Mouse (Mus musculus) regulatory T cell (primary cell): Measurements from ENCODE around the gene Otulinl.

ENCODE experiments used
- in situ Hi-C: fragments of 300-600 bp; cut with MboI, MseI; formaldehyde crosslinking; loops from one replicate; pipeline ENCODE4 v1.15.1; 2025; ENCODE audit warnings: high pct_unique_total_duplicates

The Otulinl gene

GRCm38 (mm10) chr15:27682619-27683018 is 1.2 kb upstream of the Otulinl start:
- in situ Hi-C loops, result no loop called here

DNA sequence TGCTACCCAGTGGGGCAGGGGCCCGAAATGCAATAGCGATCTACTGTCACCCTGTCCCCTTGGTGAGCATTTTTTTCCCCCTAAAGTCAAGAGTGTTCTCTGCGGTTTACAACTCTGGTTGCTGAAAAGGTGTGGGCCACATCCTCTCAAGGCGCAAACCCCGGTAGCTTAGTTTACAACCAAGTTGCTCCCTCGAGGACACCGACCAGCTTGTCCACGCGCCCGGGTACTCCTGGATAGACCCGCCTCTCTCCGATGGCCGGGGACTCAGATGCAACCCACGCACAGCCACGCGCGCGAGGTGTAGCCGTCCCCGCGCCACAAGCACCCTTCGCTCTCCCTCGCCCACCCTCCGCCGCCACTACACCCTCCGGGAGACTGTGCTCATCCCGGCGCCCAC is 382 bp downstream of the Otulinl start:
- in situ Hi-C loops, result no loop called here

DNA sequence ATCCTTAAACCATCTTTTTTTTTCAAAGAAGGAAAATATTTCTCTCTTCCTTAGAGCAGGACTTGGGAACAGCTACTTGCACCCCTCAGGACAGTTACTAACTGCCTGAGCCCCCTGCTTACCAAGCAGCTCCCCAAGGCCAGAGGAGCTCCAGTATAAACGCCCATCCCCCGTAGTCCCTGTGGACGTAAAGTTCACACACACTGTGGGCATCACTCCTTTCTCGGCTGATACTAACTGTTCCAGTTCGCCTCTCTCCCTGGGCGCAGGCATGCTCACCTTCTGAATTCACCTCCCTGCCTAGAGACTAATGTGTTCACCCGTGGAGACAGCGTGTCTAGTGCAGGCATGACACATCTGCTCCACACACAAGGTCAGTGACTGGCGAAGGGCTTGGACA is 2.9 kb downstream of the Otulinl start:
- in situ Hi-C loops, result no loop called here

DNA sequence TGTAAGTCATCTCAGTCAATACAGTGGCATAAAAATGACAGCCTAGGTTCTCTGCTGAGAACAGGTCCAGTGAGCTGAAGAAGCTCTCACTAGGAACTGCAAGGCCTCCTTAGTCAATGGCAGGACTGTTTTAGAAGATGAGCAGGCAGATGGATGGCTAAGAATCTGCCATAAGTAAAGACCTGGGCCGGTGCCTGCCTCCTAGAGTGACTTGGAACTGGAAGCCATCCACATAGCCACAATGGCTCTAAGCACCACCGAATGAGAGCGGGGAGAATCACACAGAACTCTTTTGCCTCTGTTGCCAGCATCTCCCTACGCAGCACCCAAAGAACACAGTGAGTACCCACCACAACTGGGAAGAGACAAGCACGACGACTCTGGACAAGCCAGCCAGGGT is 3.6 kb downstream of the Otulinl start:
- in situ Hi-C loops, result no loop called here

DNA sequence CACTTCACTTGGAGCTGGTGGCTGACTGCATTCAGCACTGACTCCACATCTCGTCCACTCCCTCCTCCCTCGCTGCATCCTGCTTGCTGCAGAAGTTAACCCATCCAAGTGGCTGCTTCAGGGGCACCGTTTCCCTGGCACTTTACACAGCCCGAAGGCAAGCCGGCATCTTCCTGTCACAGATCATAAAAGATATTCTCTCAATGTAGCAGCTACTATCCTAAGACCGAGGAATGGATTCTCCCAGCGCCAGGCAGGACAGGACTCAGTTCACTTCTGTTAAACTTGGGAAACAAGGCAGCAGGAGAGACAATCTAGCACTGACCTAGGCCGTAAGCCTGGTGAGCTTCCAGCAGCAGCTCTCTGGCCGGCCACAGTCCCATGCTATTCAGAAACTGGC is 5.2 kb downstream of the Otulinl start:
- in situ Hi-C loops, result no loop called here

- in situ Hi-C loops, result no loop called here
Measured at GRCm38 (mm10) chr15:27675122-27675521, 6.3 kb downstream of the Otulinl start.

GRCm38 (mm10) chr15:27674041-27674440 is 7.3 kb downstream of the Otulinl start:
- in situ Hi-C loops, result no loop called here

DNA sequence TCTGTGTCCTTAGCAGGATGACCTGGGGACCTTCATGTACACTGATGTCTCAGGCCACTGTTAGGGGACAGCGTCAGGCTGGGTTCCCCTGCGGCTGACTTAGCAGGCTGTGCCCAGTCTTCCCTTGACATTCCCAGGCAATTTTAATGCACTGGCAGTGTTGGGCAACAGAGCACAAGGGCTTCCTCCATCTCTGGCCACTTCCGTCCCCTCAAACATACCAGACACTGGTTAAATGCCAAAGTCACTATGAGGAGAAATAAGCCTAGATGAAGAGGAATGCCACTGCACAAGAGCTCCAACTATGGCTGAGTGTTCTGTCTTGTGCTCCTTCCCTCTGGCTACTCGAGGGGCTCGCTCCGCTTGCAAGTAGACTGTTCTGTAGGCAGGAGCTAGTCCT is 8.2 kb downstream of the Otulinl start:
- in situ Hi-C loops, result no loop called here

GRCm38 (mm10) chr15:27672259-27672658 is 9.1 kb downstream of the Otulinl start:
- in situ Hi-C loops, result no loop called here

DNA sequence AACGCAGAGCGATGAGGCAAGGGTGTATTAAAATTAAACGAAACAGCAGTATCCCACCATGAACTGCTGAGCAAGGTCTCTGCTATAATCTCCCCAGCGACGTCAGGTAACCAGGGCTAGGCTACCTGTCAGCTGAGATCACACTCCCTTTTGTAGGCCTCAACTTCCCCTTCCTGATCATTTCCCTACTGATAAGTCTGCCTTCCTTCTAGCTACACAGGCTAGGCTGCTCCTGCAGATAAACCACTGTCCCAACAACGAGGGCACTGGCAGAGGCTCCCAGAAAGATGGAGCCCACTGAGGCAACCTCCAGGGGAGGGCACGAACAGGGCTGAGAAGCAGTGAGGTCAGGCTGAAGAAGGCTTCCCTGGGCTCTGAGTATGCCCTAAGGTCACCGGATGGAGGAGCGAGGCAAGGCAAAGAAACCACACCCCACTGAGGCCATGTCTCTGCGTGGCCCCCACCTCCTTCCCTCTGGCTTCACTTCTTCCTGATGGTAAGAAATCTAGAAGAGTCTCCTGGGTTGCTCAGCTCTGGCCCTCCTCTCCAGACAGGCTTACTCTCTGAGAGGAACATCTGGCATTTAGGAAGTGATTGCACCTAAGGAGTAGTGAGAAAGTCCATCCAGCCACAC is 9.7 kb downstream of the Otulinl start:
- in situ Hi-C loops, result no loop called here

DNA sequence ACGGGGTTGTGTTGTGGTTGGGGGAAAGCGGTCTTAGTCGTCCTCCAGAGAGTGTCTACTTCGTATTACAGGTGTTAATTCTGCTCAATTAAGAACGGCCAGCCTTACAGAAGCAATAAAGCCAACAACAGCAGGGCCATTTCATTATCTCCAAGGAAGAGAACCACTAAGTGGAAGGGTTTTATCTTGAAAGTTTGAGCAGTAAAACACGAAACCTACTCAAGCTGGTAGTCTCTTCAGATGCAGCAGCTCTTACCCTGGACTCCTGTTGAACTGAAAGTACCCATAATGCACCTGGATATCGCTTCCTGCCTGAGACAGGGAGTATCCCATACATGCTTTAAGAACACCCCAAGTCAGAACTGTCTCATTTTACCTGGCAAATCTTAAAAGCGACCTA is 10.7 kb downstream of the Otulinl start:
- in situ Hi-C loops, result no loop called here

- in situ Hi-C loops, result loop anchor here (5.0 kb wide), 1 partner anchor 47 kb away; no protein-coding TSS in a partner anchor
Measured at GRCm38 (mm10) chr15:27669931-27670411, 11.4 kb downstream of the Otulinl start.

DNA sequence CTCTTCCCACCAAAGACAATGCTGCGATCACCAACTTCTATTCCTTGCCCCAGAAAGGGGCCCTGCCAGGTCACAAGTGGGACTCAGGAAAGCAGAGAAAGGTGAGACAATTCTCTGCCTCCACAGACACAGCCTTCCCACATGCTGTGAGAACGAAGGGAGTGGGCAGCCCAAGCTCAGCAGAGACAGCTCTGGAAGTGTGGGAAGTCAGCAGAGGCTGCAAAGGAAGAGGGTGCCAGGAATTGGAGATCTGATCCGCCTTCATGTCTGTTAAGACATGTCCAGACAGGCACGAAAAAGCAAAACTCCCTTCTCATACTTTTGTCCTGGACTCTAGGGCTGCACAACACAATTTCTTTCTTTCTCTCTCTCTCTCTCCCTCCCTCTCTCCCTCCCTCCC is 12.1 kb downstream of the Otulinl start:
- in situ Hi-C loops, result loop anchor here (5.0 kb wide), 1 partner anchor 48 kb away; no protein-coding TSS in a partner anchor

- in situ Hi-C loops, result loop anchor here (5.0 kb wide), 1 partner anchor 49 kb away; no protein-coding TSS in a partner anchor
Measured at GRCm38 (mm10) chr15:27668557-27668956, 12.8 kb downstream of the Otulinl start.

DNA sequence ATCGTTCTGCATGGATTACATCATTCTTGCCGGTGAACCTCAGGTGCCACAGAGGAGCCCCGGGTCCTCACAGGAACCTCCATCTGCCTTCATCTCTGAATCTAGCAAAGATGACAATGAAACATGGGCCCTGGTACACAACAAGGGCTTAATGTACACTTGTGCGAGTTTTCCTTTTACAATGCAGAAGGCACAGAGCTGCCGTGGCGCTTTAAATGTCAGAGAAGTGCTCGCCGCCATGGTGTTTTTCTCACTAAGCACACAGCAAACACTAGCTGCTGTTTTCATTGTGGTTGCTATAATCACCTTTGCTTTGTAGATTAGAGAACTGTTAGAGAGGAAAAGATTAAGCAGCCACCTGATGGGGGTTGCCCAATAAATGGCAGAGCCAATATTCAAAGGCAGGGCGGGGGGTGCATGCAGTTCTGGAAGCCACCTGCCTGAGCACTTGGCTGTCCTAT is 13.3 kb downstream of the Otulinl start:
- in situ Hi-C loops, result loop anchor here (5.0 kb wide), 1 partner anchor 49 kb away; no protein-coding TSS in a partner anchor

DNA sequence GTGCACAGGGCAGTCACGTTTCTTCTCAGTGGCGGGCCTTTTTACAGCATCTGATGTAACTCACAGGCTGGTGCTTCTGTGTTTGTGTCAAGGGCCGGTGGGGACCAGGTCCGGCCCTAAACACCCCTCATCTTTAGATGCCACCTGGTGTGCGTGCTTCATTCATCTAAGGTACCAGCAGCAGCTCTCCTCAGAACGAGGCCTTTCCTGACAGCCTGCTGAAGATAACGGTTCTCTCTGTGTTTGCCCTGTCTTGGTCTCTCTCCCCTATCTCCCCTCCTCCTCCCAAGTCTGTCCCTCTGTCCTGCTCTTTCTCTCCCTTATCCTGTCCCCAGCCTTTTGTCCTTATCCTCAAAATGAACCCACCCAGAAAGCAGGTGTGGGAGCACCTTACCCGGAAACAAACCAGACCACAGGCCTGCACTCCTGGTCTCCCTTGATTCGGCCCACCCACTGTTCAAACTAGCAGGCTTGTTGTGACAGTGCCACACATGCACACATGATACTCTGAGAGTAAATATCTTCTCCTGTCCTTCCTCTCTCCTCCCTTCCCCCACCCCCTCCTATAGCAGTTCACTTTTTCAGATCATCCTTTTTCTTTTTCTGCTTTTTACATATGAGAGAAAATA is 14.4 kb downstream of the Otulinl start:
- in situ Hi-C loops, result loop anchor here (5.0 kb wide), 1 partner anchor 50 kb away; no protein-coding TSS in a partner anchor

GRCm38 (mm10) chr15:27665392-27665911 is 15.9 kb downstream of the Otulinl start:
- in situ Hi-C loops, result loop anchor here (5.0 kb wide), 1 partner anchor 52 kb away; no protein-coding TSS in a partner anchor

- in situ Hi-C loops, result no loop called here
Measured at GRCm38 (mm10) chr15:27664126-27664525, 17.3 kb downstream of the Otulinl start.

DNA sequence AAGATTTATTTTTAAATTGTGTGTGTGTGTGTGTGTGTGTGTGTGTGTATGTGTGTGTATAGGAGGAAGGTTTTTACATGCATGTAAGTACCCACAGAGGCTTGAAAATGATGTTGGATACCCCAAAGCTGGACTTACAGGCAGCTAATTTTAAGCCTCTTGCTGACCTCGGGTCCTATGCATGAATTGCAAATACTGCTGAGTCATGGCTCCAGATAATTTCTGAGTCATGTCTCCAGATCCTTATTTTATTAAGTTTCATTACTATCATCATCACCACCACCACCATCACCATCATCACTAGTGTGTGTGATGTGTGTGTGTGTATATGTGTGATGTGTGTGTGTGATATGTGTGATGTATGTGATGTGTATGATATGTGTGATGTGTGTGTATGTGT is 18.7 kb downstream of the Otulinl start:
- in situ Hi-C loops, result no loop called here

GRCm38 (mm10) chr15:27661696-27662095 is 19.7 kb downstream of the Otulinl start:
- in situ Hi-C loops, result no loop called here

DNA sequence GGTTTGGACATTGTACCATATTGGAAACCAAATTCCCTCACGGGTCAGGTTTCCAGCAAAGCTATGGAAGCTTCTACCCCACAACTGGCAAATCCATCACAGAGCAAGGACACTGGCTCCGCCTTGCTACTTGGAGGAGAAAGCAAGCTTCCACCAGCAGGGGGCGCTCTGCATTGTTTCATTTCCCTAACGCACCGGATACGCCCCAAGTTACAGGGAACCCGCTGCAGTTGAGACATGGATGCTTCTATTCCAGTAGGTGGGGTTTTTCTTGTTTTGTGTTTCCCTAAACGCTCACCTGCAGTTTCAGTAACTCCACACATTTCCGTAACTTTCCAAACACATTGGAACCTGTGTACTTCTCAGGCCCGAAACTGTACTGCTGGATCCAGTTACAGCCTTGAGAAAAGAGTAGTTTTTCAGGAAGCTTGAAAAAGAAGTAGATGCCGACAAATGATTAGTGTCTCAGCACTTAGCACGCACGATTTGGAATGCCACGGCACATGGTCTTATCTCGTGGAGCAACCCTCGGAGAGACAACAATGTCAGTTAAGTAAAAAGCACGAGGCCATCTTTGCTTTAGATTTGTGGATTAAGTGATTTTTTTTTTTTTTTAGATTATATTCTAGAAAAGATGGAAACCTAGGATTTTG is 21.7 kb downstream of the Otulinl start:
- in situ Hi-C loops, result loop anchor here (10.0 kb wide), 1 partner anchor 185 kb away; no protein-coding TSS in a partner anchor

GRCm38 (mm10) chr15:27659143-27659542 is 22.2 kb downstream of the Otulinl start:
- in situ Hi-C loops, result loop anchor here (10.0 kb wide), 1 partner anchor 186 kb away; no protein-coding TSS in a partner anchor
